Mouse (Mus musculus): ENCODE results near the gene Pou2f3. TPM values are rescaled to one million over a fixed set of nuclear protein-coding genes. Genes with fewer than 3 reads are reported as not detected.
A peak's percentile ranks its signal among the peaks of the same experiment; 100 is the strongest.

The Pou2f3 gene
- polyA plus RNA-seq, 1 experiment from 2014 or later, result 0.09 TPM

DNA sequence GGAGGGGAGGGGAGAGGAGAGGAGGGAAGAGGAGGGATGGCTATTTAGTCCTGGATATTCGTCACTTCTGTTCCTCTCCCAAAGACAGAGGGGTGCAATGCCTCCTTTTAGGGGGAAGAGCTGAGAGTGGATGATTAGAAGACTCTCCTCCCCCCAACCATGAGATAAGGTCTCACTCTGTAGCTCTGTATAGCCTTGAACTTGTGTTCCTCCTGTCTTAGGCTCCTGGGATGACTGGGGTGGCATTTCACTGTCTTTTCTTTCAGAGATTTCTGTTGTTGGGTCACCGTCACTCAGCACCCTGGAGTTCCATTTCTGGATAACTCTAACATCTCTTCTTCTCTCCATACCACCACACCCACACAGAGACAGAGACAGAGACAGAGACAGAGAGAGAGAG is 28.0 kb upstream of the Pou2f3 start:
- no peaks in the 10 kb centered on the region for H3K9me3 ChIP-seq
- no peaks in the 10 kb centered on the region for H3K36me3 ChIP-seq
- H3K4me3 ChIP-seq, result peak overlapping the region; percentile 71
- WGBS, result 44% methylated on average over 2 of the region's 2 CpGs
- peak overlapping the region; percentile 86 for H3K27ac ChIP-seq
- no peak for DNase-seq (ENCODE audit: low spot score)
- peaks cover 64% of the 10 kb centered on the region for H3K4me1 ChIP-seq (replicated peaks)
- H3K27me3 ChIP-seq (ENCODE audit: insufficient read depth, poor library complexity, severe bottlenecking), result peaks cover 51% of the 10 kb centered on the region

DNA sequence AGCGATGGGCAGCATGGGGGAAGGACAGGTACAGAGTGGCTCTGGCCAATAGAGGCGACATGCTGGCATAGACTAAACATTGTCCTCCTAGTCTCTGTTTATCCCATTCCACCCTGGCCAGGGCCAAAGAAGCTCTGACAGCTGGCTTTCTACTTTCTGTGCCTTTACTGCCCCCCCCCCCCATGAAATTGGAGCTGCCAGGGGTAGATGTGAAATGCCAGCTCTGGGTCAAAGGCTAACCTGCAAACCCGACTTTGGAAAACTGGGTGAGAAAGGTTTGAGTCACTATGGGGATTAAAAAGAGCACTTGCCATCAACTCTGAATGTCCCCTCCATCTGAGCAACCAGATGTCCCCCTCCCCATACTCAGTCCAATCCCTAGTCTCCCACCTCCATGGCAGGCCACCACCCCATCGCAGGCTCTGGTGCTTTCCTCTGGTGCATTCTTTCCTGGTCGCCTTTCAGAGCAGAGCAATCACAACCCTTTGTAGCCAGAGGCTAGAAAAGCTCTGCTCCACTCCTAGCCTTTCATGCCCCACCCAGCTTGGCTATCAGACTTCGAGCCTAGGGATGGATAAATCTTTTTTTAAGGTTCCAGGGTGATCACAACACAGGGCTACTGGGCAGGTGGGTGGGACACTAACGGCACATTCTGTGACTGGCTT is 27.1 kb upstream of the Pou2f3 start:
- no peak for DNase-seq (ENCODE audit: low spot score)
- Histone ChIP-seq H3K36me3 (no peaks in the 10 kb centered on the region), H3K27ac (no peak overlapping the region; the same call in 1 of the 2 replicates), H3K9me3 (no peaks in the 10 kb centered on the region), H3K4me1 (replicated peaks) (peaks cover 73% of the 10 kb centered on the region), H3K4me3 (peak overlapping the region; percentile 71; the same call in 1 of the 2 replicates), H3K27me3 (ENCODE audit: insufficient read depth, poor library complexity, severe bottlenecking) (peaks cover 51% of the 10 kb centered on the region)
- 51% methylated on average over 7 of the region's 7 CpGs for WGBS

DNA sequence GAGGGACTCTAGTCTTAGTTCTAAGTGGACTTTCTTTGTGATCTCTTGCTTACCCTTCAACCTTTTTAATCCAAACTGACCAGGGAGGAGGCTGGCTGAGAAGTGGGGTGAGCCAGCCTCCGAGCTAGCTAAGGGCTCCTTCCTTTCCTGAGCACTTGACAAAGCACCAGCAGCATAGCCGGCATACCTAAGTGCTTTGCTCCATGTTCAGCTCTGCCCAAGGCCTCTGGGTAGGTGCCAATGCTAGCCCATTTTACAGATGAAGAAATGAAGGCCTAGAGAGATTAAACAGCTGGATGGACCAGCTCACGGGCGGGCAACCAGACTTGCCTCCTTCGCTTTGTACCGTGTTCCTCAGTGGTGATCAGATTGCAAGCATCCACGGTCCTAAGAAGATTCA is 26.4 kb upstream of the Pou2f3 start:
- no peak overlapping the region for H3K4me3 ChIP-seq
- H3K9me3 ChIP-seq, result no peaks in the 10 kb centered on the region
- H3K36me3 ChIP-seq, result no peaks in the 10 kb centered on the region
- 88% methylated on average over 7 of the region's 7 CpGs for WGBS
- H3K27me3 ChIP-seq (ENCODE audit: insufficient read depth, poor library complexity, severe bottlenecking), result peaks cover 51% of the 10 kb centered on the region
- no peak for DNase-seq (ENCODE audit: low spot score)
- H3K4me1 ChIP-seq (replicated peaks), result peaks cover 80% of the 10 kb centered on the region
- no peak overlapping the region for H3K27ac ChIP-seq

DNA sequence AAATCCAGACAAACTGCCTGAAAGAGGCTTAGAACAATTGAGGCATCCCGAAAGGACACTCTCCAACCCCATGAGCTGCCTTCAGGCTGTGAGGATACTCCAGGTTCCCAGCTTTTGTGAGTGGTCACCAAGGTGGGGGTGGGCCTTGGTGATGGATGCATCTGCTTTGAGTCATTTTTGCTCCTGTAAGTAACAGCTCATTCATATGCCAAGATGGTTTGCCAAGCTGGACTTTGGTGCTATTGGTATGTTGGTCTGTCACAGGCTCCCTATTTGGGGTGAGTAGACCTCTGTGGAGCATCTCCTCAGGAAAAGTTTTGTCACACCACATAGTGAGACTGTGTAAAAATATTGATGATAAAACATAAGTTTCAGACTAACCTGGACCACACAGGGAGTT is 25.9 kb upstream of the Pou2f3 start:
- H3K27me3 ChIP-seq (ENCODE audit: insufficient read depth, poor library complexity, severe bottlenecking), result peaks cover 46% of the 10 kb centered on the region
- 90% methylated on average over 1 of the region's 1 CpGs for WGBS

DNA sequence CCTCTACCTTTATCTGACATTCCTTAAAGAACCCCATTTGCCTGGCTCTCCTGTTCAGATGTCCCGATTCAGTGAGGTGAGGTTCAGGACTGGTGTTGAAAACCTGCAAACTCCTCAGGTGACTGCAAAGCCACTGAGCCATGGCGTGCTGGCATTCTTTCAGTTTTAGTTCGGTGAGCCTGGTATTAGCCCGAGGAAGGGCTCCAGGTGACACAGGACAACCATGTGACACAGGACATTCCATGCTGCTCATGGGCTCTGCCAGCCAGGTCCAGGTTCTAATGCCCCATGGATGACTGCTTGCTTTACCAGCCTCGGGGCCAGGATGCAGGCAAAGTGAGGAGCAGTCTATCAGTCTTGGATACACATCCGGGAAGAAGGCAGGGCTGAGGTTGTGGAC is 25.2 kb upstream of the Pou2f3 start:
- Histone ChIP-seq H3K27me3 (ENCODE audit: insufficient read depth, poor library complexity, severe bottlenecking) (peaks cover 41% of the 10 kb centered on the region), H3K36me3 (no peaks in the 10 kb centered on the region), H3K9me3 (no peaks in the 10 kb centered on the region), H3K4me1 (replicated peaks) (peaks cover 83% of the 10 kb centered on the region), H3K27ac (no peak overlapping the region), H3K4me3 (no peak overlapping the region)
- 85% methylated on average over 6 of the region's 6 CpGs for WGBS
- DNase-seq (ENCODE audit: low spot score), result no peak

More for the DNA sequence above, 25.9 kb upstream of the Pou2f3 start:
- Histone ChIP-seq H3K4me1 (replicated peaks) (peaks cover 80% of the 10 kb centered on the region), H3K36me3 (no peaks in the 10 kb centered on the region), H3K9me3 (no peaks in the 10 kb centered on the region), H3K27ac (no peak overlapping the region), H3K4me3 (no peak overlapping the region)
- DNase-seq (ENCODE audit: low spot score), result no peak

DNA sequence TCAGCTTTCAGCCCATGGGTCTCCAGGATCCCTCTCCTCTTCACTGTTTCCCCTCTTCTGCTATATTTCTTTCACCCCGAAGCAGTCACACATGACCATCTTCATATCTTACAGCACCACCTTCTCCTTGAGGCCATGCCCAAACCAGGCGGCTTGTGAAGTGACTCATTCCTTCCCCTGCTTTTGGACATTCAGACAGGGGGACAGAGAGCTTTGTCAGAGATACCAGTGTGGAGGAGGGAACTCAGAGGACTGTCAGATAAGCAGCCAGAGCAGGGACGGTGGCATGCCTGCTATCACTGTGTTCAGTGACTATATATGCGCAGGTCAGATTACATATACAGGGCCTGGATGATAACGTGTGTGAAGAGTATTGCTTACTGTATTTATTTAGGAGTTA is 24.3 kb upstream of the Pou2f3 start:
- no peak for DNase-seq (ENCODE audit: low spot score)
- WGBS, result 87% methylated on average over 5 of the region's 5 CpGs
- Histone ChIP-seq H3K27me3 (ENCODE audit: insufficient read depth, poor library complexity, severe bottlenecking) (peaks cover 35% of the 10 kb centered on the region), H3K4me1 (replicated peaks) (peaks cover 83% of the 10 kb centered on the region), H3K4me3 (no peak overlapping the region), H3K36me3 (no peaks in the 10 kb centered on the region), H3K9me3 (no peaks in the 10 kb centered on the region), H3K27ac (peak overlapping the region; percentile 59; the same call in 1 of the 2 replicates)

DNA sequence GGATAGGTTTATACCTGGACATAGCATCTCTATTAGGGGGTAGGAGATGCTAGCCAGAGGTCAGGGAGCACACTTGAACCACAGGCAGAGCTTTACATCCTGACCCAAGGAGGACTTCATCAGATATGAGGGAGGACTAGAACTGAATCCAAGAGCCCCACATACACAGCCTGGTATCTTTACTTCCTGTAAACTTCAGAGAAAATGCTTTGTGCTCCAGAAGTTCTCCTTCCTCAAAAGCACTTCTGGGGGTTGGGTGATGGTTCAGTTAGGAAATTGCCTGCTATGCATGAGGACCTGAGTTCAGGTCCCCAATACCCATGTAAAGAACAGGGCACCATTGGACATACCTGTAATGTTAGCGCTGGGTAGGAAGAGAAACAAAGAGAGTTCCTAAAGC is 23.3 kb upstream of the Pou2f3 start:
- no peak for DNase-seq (ENCODE audit: low spot score)
- Histone ChIP-seq H3K4me3 (no peak overlapping the region), H3K27me3 (ENCODE audit: insufficient read depth, poor library complexity, severe bottlenecking) (peaks cover 25% of the 10 kb centered on the region), H3K27ac (0 out of 2 replicates have a peak overlapping the region, but pooled peaks have one; percentile 12), H3K4me1 (replicated peaks) (peaks cover 75% of the 10 kb centered on the region), H3K9me3 (no peaks in the 10 kb centered on the region), H3K36me3 (no peaks in the 10 kb centered on the region)
- 89% methylated on average over 1 of the region's 1 CpGs for whole genome bisulfite sequencing

DNA sequence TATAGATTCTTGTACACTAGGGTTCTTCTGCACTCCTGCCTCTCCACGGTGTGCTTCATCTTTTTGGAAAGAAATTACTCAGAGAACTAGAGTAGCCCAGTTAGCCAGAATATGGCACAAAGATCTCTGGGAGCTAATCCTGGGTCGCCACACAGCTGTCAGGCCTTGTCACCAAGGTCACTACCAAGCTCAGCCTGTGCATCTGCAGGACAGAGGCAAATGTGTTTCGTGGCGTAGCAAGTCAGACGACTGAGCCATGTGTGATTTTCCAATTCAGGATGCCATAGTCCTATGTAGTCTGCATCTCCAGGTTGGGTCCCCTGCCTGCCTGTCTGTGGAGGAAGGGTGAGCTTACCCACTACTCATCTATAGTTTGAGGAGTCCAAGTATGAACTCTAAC is 22.9 kb upstream of the Pou2f3 start:
- 76% methylated on average over 5 of the region's 5 CpGs for WGBS
- H3K9me3 ChIP-seq, result no peaks in the 10 kb centered on the region
- H3K4me3 ChIP-seq, result no peak overlapping the region
- no peaks in the 10 kb centered on the region for H3K36me3 ChIP-seq
- no peak for DNase-seq (ENCODE audit: low spot score)
- peak overlapping the region; percentile 67; the same call in 1 of the 2 replicates for H3K27ac ChIP-seq
- peaks cover 20% of the 10 kb centered on the region for H3K27me3 ChIP-seq (ENCODE audit: insufficient read depth, poor library complexity, severe bottlenecking)
- peaks cover 70% of the 10 kb centered on the region for H3K4me1 ChIP-seq (replicated peaks)

DNA sequence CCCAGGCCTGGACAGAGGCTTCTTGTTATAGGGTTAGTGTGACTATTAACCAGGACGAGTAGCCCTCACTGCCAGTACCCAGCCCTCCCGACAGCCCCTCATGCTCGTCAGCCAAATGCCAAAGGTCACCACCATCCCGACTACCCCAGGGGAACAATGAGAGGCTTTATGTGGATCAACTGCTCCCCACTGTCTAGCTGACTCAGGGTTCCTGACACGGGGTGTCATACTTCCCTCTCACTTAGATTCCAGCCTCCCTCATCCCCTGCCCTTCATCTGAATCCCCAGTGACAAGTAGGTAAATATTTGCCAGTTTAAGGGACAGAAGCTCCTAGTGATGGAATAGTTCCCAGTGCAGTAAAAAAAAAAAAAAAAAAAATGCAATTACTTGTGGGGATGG is 22.1 kb upstream of the Pou2f3 start:
- peaks cover 13% of the 10 kb centered on the region for H3K27me3 ChIP-seq (ENCODE audit: insufficient read depth, poor library complexity, severe bottlenecking)
- DNase-seq (ENCODE audit: low spot score), result no peak
- no peaks in the 10 kb centered on the region for H3K9me3 ChIP-seq
- H3K4me3 ChIP-seq, result no peak overlapping the region
- 8% methylated on average over 5 of the region's 5 CpGs for WGBS
- peaks cover 63% of the 10 kb centered on the region for H3K4me1 ChIP-seq (replicated peaks)
- no peaks in the 10 kb centered on the region for H3K36me3 ChIP-seq
- H3K27ac ChIP-seq, result peak overlapping the region; percentile 67

DNA sequence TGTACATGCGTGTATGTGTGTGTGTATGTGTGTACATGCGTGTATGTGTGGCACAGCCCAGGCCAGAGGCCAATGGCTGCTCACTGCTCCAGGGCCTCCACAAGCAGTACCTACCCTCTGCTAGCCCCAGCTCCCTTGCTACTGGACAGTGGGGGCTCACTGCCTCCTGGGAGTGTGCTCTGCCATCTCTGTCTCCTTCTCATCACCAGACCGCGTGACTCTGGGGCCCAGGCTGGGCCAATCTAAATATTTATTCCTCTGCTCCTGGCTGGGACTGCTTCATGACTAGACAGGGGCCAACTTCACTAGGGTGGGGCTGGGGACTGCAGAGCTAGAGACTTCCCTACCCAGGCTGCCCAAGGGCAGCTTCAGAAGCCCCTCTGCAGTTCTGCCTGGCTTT is 21.6 kb upstream of the Pou2f3 start:
- no peaks in the 10 kb centered on the region for H3K9me3 ChIP-seq
- H3K27ac ChIP-seq, result peak overlapping the region; percentile 67
- H3K27me3 ChIP-seq (ENCODE audit: insufficient read depth, poor library complexity, severe bottlenecking), result peaks cover 8% of the 10 kb centered on the region
- peaks cover 58% of the 10 kb centered on the region for H3K4me1 ChIP-seq (replicated peaks)
- WGBS, result 65% methylated on average over 4 of the region's 4 CpGs
- H3K4me3 ChIP-seq, result no peak overlapping the region
- no peaks in the 10 kb centered on the region for H3K36me3 ChIP-seq
- DNase-seq (ENCODE audit: low spot score), result no peak

DNA sequence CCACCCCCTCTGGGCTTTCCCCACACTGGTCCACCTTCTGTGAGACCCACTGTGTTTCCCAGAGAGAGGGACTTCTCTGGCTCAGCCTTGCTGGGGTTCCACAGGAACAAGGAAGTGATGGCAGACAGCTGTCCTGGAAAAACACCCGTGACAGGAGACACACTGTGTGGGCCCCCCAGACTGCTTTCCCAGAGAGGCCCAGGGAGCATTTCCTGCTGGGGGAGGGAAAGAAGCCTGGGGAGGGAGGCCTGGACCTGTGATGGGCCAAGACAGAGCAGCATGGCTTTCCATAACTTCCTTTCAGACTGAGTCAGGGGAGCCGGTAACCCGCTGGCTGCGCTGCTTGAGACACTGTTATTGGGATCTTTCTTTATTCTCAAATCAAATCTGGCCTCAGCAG is 20.7 kb upstream of the Pou2f3 start:
- Histone ChIP-seq H3K9me3 (no peaks in the 10 kb centered on the region), H3K27ac (peak overlapping the region; percentile 67), H3K36me3 (no peaks in the 10 kb centered on the region), H3K27me3 (ENCODE audit: insufficient read depth, poor library complexity, severe bottlenecking) (peaks cover 4% of the 10 kb centered on the region; the same call in 1 of the 2 replicates), H3K4me1 (replicated peaks) (peaks cover 59% of the 10 kb centered on the region), H3K4me3 (no peak overlapping the region)
- no peak for DNase-seq (ENCODE audit: low spot score)
- WGBS, result 71% methylated on average over 4 of the region's 4 CpGs

DNA sequence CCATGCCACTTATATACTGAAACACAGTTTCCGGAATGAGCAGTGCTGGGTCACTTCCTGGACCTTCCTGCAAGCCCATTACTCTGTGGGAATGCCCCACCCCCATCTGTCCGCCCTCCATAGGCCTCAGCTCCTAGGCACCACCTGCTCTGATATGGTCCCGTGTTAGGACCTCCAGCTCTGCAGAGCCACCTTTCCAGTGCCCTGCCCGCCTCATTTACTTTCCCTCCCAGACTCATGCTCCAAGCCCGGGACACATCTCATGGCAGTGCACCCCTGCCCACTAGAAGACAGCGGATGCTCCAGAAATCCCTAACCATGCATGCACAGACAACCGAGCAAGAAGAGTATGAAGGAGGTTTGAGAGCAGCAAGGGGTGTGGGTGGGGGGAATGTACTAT is 19.8 kb upstream of the Pou2f3 start:
- no peaks in the 10 kb centered on the region for H3K27me3 ChIP-seq (ENCODE audit: insufficient read depth, poor library complexity, severe bottlenecking)
- no peaks in the 10 kb centered on the region for H3K36me3 ChIP-seq
- H3K4me1 ChIP-seq (replicated peaks), result peaks cover 64% of the 10 kb centered on the region
- no peak overlapping the region for H3K4me3 ChIP-seq
- no peaks in the 10 kb centered on the region for H3K9me3 ChIP-seq
- no peak for DNase-seq (ENCODE audit: low spot score)
- H3K27ac ChIP-seq, result no peak overlapping the region
- 89% methylated on average over 7 of the region's 7 CpGs for WGBS

DNA sequence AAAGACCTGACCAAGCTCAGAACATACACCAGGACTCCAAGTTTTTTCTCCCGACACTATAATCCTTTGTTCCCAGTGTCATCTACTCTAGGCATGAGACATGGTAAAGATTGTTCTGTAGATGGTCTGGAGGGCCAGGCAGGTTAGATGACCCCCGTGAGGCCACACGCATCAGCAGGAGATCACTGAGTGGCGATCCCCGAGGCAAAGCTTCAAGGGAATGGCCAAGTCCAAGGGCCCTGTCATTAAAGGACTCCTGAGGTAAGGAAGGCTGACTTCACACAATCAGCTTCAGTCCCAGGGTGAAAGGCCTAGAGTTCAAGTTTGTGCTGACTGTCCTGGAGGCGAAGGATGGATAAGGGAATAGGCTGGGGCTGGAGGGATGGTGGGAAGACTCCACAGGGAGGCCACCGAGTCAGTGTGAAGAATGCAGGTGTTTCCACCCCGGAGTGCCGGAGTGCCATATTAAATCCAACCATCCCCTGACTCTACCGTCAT is 19.3 kb upstream of the Pou2f3 start:
- Histone ChIP-seq H3K27me3 (ENCODE audit: insufficient read depth, poor library complexity, severe bottlenecking) (no peaks in the 10 kb centered on the region), H3K4me3 (no peak overlapping the region), H3K27ac (no peak overlapping the region), H3K9me3 (no peaks in the 10 kb centered on the region), H3K4me1 (replicated peaks) (peaks cover 67% of the 10 kb centered on the region), H3K36me3 (no peaks in the 10 kb centered on the region)
- DNase-seq (ENCODE audit: low spot score), result no peak
- whole genome bisulfite sequencing, result 91% methylated on average over 10 of the region's 10 CpGs

Data from hindbrain, embryonic 10.5 days (tissue).